Mouse (Mus musculus): Measurements from ENCODE around the gene Gab1. TPM values are rescaled to one million over a fixed set of nuclear protein-coding genes. Genes with fewer than 3 reads are reported as not detected.

The Gab1 gene
- total and polyA plus RNA-seq, 3 experiments: 4.0 to 8.1 TPM; not detected in 1

DNA sequence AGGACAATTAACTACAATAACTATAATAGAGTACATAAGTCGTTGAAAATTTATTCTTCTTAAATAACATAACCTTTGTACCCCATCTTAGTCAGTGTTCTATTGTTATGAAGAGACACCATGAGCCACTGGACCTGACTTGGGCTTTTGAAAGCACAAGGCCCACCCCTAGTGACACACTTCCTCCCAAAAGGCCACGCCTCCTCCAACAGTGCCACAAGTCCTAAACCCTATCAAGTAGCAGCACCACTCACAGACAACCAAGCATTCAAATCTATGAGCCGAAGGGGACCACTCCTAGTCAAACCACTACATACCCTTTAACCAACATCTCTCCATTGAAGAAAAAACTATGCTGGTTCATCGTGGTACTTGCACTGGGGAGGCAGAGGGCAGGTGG lies 131.2 kb downstream of the Gab1 start (continued):
- TF ChIP-seq CHD2 (IDR thresholded peaks at IDR 0.05; ENCODE audit: low read length) (no peak), HCFC1 (IDR thresholded peaks at IDR 0.05; ENCODE audit: low read depth, low read length) (no peak), ZC3H11A (IDR thresholded peaks at IDR 0.05; ENCODE audit: low read depth, low read length) (no peak), BHLHE40 (IDR thresholded peaks at IDR 0.05; ENCODE audit: borderline replicate concordance, low read depth, low read length) (no peak)

DNA sequence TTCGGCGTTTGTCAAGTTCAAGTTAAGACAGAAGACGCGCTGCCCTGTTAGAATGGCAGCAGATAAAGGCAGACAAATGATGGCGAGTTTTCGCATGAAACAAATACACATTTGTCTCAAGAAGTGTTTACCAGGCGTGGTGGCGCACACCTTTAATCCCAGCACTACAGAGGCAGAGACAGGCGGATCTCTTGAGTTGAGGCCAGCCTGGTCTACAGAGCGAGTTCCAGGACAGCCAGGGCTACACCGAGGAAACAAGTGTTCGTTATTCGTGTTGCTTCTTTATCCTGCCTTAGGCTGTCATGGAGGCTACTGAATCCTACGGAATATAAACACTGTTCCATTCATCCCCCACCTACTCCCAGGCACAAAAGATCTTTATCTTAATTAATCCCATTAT lies 140.4 kb downstream of the Gab1 start:
- no peak for TF ChIP-seq TCF12 (IDR thresholded peaks at IDR 0.05; ENCODE audit: low read depth, low read length)
- no peak for TF ChIP-seq POLR2AphosphoS2 (IDR thresholded peaks at IDR 0.05; ENCODE audit: low read length)
- TF ChIP-seq CTCF (IDR thresholded peaks at IDR 0.05 in 2 of 3, conservative IDR thresholded peaks at IDR 0.05 in 1 of 3; ENCODE audit: control insufficient read depth in 1 of 3, insufficient read depth in 1 of 3, low read depth in 2 of 3, low read length in 3 of 3, poor library complexity in 1 of 3, severe bottlenecking in 1 of 3): no peak
- TF ChIP-seq TBP (IDR thresholded peaks at IDR 0.05; ENCODE audit: low read depth, low read length): 0 out of 2 replicates have a peak, but pooled peaks have one; percentile 15
- TF ChIP-seq POLR2A (IDR thresholded peaks at IDR 0.05; ENCODE audit: control insufficient read depth in 1 of 2, insufficient read depth in 1 of 2, low read depth in 1 of 2, low read length in 2 of 2, poor library complexity in 1 of 2): 0 out of 4 replicates have a peak, but pooled peaks of 1 of the 2 experiments have one; percentile 11
- TF ChIP-seq GATA1 (IDR thresholded peaks at IDR 0.05; ENCODE audit: low read depth, low read length): peak; percentile 33; the same call in 1 of the 2 replicates
- no peak; the same call in 1 of the 2 replicates for TF ChIP-seq MAX (IDR thresholded peaks at IDR 0.05; ENCODE audit: low read length)
- no peak for TF ChIP-seq KAT2A (conservative IDR thresholded peaks at IDR 0.05; ENCODE audit: low read depth, low read length)
- 0 out of 2 replicates have a peak, but pooled peaks have one; percentile 5 for TF ChIP-seq ZMIZ1 (IDR thresholded peaks at IDR 0.05; ENCODE audit: low read depth, low read length)
- TF ChIP-seq USF2 (IDR thresholded peaks at IDR 0.05; ENCODE audit: borderline replicate concordance in 1 of 2, insufficient read depth in 1 of 2, low read depth in 1 of 2, low read length in 2 of 2): no peak
- TF ChIP-seq MYB (IDR thresholded peaks at IDR 0.05; ENCODE audit: low read depth, low read length): no peak
- TF ChIP-seq RAD21 (IDR thresholded peaks at IDR 0.05; ENCODE audit: low read depth, low read length): no peak
- no peak for TF ChIP-seq SIN3A (IDR thresholded peaks at IDR 0.05; ENCODE audit: low read length)
- 0 out of 2 replicates have a peak, but pooled peaks have one; percentile 84 for TF ChIP-seq CHD1 (IDR thresholded peaks at IDR 0.05; ENCODE audit: low read depth, low read length)
- TF ChIP-seq POLR2AphosphoS5 (IDR thresholded peaks at IDR 0.05; ENCODE audit: borderline replicate concordance, low read depth, low read length): no peak
- TF ChIP-seq RCOR1 (IDR thresholded peaks at IDR 0.05; ENCODE audit: low read depth, low read length): no peak
- TF ChIP-seq CHD2 (IDR thresholded peaks at IDR 0.05; ENCODE audit: low read length): no peak
- TF ChIP-seq ZKSCAN1 (IDR thresholded peaks at IDR 0.05; ENCODE audit: low read depth, low read length): no peak
- TF ChIP-seq MXI1 (IDR thresholded peaks at IDR 0.05; ENCODE audit: low read depth, low read length): no peak
- no peak for TF ChIP-seq USF1 (IDR thresholded peaks at IDR 0.05; ENCODE audit: low read depth, low read length)
- peak overlapping the region; percentile 79 for H3K9ac ChIP-seq (ENCODE audit: control insufficient read depth, low read depth, low read length, poor library complexity, severe bottlenecking)

More for the DNA sequence above, 140.4 kb downstream of the Gab1 start:
- H3K79me2 ChIP-seq (ENCODE audit: control insufficient read depth, insufficient read depth, low read length, poor library complexity): peaks cover 20% of the 10 kb centered on the region
- no peak for DNase-seq (ENCODE audit: low read depth, low spot score)
- peak overlapping the region; percentile 98 for H3K27ac ChIP-seq (ENCODE audit: control insufficient read depth, low read depth, low read length)
- H3K4me3 ChIP-seq (ENCODE audit: control insufficient read depth in 1 of 2, insufficient read depth in 1 of 2, low read depth in 2 of 2, low read length in 2 of 2): peak overlapping the region; percentile 68 to 72
- H3K27me3 ChIP-seq (ENCODE audit: control insufficient read depth in 1 of 2, insufficient read depth in 2 of 2, low read length in 2 of 2): no peaks in the 10 kb centered on the region
- H3K9me3 ChIP-seq (replicated peaks; ENCODE audit: insufficient read depth, low read length): no peaks in the 10 kb centered on the region
- H3K4me1 ChIP-seq (ENCODE audit: control insufficient read depth in 1 of 2, insufficient read depth in 2 of 2, low read length in 2 of 2): peaks cover 0 to 4% of the 10 kb centered on the region in 2 experiments
- H3K36me3 ChIP-seq (ENCODE audit: control insufficient read depth in 1 of 2, insufficient read depth in 2 of 2, low read length in 2 of 2): peaks cover 8 to 16% of the 10 kb centered on the region in 2 experiments
